Mouse (Mus musculus) kidney, adult 8-10 months (tissue): ENCODE measurements around the gene Ubqln4.

Experiments
- DNase-seq, 2 experiments: peaks; one replicate each; pipeline ENCODE4 v3.0.0; 2022

Gene Ubqln4

DNA sequence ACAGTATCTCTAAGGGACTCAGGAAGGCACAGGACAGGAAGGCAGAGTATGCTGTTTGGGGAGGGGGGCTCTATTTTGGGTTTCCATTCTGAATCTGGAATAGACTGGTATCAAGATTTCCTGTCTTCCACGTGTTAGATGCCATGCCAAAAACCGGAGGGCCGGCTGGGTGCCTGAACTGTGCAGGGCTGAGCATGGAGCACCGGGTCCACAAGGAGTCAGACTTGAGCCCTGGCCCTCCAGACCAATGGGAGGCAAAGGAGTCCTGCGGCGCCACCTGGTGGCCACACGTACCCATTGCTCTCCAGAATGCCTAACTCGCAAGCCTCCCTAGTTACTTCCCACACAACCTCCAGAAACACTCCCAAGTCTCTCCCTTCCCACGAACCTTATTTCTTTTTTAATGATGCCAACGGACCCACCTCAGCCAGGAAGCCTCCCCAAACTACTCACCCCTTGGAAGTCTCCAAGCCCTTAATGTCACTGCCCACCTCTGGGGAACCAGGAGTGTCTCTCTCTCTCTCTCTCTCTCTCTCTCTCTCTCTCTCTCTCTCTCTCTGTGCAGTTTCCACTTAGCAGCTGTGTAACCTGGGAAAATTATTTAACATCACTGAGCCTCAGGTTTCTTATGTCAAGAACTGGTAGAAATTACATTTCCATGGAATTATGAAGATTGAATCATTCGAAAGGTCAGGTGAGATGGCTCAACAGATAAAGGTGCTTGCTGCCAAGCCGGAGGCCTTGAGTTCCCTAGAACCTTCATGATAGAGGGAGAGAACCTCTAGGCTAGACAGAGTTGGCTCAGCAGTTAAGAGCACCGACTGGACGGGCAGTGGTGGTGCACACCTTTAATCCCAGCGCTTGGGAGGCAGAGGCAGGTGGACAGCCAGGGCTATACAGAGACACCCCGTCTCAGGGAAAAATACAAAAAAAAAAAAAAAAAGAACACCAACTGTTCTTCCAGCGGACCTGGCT lies 27.1 kb upstream of the Ubqln4 start:
- peak; percentile 87 to 89 for DNase-seq

DNA sequence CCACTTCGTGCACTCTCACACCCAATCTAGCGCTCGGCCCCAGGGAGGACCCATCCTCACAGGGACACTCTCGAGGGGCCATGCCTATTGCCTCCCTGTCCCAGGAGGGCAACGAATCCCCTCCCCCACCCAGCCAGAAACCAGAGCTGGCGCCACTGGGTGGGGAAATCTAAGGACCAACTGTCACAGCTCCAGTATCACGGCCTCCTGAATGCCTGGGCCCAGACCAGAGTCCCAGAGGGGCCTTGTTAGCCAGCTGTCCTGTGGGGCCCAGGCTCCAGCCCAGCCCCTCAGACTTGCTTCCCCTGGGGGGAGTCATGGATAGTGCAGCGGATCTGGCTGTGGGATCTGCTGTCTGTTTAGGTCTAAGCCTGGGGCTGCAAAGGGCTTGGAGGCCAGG lies 26.0 kb upstream of the Ubqln4 start:
- DNase-seq, result no peak

DNA sequence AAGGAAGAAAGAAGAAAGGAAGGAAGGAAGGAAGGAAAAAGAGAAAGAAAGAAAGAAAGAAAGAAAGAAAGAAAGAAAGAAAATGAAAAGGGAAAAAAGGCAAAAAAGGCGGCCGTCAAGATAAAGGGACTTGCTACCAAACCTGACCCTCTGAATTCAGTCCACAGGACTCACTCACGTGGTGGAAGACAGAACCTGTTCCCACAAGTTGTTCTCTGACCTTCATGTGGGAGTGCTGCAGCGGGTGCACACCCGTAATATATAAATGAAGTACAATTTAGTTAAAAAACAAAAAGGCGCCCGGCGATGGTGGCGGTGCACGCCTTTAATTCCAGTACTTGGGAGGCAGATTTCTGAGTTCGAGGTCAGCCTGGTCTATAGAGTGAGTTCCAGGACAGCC lies 24.9 kb upstream of the Ubqln4 start:
- DNase-seq, result no peak

DNA sequence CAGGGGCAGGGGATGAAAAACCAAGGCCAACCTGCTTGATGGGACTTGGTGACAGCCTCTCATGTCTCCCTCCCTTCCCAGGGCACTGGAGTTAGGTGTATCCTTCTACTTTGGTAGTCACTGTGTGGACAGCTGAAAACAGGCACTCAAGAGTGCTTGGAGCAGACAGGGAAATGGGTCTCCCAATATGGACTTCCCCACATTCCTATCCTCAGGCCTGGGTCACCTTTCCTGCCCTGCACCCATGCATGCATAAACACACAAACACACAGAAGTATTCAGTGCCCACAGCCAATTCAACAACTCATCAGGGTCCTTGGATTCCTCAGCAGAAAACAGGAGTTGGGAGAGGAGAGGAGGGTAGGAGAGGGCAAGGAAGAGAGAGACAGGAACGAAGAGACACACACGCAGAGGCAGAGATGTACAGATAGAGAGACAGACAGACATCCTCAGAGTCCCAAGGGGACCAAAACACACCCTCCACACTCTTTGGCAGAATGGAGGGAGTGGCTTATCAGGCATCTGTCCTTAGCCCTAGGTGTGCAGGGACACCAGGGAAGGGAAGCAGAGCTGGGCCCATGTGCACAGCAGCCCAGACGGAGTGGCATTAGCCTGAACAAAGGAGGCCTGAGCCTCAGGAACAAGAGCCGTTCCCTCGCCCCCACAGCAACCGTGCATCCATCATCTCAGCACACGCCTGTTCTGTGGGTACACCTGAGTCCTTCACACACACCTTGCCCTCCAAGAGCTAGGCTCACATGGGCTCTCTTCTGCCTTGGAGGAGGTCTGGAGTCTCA lies 24.2 kb upstream of the Ubqln4 start:
- no peak for DNase-seq

DNA sequence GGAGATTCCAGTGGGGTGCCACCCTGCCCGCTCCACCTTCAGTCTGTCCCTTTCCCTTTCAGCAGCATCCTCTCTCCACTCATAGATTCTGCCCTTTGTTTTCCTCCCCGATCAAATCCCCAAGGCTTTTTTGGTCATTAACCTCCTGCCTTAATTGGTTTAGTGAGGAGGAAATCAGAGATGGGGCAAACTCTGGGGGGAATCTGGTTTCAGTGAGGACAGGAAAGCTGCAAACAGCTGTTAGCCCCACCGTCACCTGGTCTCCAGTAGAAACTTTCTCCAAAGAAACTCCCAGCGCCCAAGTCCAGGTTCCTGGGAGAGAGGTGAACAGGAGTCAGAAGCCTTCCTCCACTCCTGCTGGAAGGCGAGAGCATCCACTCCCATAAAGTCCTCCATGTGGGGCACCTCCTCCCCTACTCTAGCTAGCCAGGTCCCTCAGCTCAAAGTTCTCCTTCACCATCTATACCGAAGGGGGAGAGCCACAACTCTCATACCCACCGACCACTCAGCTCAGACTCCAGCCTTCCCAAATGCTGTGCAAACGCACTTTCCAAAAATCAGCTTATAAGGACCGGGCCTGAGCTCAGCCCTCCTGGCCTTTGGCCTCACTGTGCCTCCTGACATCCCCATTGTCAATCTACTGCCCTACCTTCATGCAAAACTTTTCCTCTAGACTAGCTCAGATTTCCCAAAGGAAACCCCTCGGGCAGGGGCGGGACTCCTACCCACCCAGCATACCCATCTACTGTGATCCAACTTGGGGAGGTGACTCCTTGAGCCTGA lies 23.3 kb upstream of the Ubqln4 start:
- DNase-seq, result no peak

DNA sequence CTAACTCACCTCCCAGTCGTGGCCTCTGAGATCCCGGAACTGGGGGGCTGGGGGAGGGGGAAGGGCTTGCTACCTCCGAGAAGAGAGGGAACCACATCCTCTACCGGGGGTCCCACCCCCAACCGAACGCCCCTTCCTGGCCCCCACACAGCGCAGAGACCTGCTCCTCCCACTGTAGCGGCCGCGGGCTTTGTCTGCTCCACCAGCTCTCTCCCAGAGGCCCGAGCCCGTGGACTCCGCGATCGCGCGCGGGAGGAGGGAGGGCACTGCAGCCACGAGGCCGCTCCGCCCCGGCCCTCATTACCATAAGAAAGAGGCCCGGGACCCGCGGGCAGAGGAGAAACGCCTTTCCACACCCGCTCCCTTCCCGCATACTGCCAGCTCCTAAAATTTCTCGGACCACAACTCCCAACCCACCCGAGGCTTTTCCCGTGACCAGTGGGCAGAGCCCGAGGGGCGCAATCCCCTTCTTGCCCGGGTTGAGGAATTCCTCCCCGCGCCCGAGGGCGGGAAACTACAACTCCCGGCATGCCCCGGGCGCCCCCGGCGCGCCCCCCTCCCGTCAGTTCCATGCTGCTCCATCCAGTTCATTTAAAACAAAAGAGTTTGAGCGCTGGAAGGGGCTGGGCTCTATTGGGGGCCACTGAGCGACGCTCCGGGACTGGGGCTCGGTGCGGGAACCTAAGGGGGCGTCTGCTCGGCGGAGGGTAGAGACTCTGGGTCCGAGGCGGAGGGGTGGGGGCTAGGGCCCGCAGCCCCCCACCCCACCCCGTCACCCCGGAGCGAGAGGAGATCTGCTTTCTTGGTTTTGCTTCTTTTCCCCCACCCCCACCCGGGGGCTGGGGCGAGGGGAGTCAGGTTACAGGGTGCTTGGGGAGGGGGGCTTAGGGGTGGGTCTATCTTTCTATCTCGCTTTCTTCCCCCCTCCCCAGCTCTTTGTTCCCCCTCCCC lies 21.9 kb upstream of the Ubqln4 start:
- DNase-seq, result peak; percentile 76 to 86

DNA sequence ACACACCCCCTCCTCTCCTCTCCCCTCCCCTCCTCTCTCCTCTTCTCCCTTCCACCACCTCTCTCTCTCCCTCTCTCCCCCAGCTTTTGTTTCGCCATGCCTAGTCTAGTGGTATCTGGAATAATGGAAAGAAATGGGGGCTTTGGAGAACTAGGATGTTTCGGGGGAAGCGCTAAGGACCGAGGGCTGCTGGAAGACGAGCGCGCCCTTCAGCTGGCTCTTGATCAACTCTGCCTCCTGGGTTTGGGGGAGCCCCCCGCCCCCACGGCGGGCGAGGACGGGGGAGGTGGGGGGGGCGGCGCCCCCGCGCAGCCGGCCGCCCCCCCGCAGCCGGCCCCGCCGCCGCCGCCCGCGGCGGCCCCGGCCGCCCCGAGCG lies 21.3 kb upstream of the Ubqln4 start, which contains the start of gene Mex3a:
Gene Mex3a, plus strand, starts transcription at position 97 of the 376 bp plus-strand sequence.
- DNase-seq, result no peak

DNA sequence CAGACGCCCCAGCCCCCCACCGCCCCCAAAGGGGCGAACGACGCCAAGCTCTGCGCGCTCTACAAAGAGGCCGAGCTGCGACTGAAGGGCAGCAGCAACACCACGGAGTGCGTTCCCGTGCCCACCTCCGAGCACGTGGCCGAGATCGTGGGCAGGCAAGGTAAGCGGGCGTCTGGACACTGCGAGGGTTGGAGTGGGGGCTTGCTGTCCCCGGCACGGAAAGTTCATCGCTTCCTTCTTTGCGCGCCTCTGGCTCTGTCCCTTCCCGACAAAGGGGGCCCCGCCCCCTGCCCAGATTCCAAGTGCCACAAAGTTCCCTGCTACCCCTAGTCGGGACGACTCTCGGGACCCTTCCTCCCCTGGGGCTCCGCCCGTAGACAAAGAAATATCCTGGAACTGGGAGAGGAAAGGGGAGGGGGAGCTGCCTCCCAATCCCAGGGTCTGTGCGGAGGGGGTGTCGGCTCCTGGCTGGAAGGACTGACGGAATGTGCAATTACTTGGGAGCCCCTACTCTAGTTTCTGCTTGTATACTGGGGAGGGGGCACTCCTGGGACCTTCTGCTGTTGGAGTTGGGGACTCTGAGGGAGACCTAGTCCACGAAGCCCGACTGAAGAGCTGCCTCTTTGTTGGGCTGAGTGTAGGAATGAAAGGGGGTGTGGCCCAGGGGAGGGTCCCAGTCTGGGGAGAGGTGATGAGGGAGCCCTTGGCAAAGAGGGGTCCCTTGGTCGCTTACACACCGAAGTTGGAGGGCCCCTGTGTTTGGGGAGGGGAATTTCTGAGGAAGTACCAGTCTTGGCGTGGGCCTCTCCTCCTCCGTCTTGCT lies 20.7 kb upstream of the Ubqln4 start:
- no peak for DNase-seq

DNA sequence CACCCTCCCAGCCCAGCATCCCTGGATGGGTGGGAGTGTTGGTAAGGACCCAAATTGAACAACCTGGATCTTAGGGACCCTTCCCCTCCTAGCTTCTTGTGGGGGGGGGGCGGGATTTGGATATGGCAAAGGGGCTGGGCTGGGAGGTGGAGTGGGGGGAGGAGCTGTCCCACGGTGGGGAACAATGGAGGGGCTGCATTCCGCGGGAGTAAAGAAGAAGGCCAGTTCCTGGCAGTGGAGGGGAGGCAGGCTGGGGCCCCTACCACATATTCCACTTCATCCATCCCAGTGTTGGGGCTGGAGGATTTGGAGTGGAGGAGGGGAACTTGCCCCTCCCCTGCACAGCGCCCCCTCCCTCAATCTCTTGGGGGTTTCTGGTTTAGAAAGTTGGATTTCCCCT lies 19.9 kb upstream of the Ubqln4 start:
- no peak for DNase-seq

DNA sequence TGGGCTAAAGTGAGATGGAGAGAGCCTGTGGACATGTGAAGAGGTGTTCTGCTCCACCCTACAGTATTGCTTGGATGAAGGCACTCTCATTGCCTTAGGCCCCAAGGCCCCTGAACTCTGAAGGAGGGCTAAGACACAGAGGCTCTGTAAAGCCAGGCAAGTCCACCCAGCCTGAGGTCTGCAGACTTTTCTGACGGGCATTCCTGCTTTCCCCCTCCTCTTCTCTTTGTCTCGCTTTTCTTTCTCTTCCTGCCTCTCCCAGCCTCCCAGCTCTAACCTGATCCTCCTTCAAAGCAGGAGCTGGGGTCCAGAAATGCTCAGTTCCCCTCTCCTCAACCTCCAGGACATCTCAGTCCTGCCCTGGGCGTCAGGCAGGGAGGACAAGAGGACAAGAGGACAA lies 18.6 kb upstream of the Ubqln4 start:
- no peak for DNase-seq

DNA sequence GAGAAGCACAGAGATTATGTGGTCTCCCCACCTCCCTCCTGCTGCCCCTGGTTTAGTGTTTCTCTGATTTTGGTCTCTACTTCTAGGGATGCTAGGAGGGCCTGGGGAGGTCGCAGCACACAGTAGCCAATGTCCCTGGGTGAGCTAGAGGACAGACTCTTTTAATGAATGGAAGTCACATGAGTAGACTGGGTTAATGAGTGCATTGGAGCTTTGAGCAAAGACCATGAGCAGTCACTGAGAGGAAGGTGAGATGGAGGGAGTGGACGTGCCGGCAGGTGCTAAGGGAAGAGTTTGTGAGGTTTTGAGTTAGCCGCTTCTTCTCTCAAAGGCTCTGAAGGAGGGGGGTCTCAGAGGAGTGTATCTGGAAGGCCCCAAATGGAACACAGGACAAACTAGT lies 18.0 kb upstream of the Ubqln4 start:
- no peak for DNase-seq

DNA sequence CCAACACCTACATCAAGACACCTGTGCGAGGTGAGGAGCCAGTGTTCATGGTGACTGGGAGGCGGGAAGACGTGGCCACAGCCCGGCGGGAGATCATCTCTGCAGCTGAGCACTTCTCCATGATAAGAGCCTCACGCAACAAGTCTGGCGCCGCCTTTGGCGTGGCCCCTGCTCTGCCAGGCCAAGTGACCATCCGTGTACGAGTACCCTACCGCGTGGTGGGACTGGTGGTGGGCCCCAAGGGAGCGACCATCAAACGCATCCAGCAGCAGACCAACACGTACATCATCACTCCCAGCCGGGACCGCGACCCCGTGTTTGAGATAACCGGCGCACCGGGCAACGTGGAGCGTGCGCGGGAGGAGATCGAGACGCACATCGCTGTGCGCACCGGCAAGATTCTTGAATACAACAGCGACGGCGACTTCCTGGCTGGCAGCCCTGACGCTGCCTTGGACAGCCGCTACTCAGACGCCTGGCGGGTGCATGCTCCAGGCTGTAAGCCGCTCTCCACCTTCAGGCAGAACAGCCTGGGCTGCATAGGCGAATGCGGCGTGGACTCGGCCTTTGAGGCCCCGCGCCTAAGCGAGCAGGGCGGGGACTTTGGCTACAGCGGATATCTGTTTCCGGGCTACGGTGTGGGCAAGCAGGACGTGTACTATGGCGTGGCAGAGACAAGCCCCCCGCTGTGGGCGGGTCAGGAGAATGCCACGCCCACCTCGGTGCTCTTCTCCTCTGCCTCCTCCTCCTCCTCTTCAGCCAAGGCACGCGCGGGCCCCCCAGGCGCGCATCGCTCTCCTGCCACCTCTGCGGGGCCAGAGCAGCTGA lies 17.2 kb upstream of the Ubqln4 start:
- DNase-seq, result peak; percentile 80

DNA sequence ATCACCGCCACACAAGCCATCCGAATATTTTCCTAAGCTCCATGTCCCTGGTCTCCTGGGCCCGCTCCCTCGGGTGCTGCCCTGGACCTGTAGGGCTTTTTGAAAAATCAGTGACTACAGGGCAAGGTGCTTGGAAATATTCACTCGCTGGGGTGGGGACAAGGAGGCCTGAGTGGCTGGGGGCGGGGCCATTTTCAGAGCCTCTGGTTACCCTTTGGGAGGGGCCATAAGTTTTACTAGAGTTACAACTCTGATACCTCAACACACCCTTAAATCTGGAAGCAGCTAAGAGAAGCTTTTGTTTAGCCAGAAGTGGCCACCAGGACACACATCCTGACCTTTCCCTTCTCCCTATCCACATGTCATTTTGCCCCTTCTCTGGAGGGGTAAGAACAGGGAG lies 16.4 kb upstream of the Ubqln4 start:
- DNase-seq, result no peak

DNA sequence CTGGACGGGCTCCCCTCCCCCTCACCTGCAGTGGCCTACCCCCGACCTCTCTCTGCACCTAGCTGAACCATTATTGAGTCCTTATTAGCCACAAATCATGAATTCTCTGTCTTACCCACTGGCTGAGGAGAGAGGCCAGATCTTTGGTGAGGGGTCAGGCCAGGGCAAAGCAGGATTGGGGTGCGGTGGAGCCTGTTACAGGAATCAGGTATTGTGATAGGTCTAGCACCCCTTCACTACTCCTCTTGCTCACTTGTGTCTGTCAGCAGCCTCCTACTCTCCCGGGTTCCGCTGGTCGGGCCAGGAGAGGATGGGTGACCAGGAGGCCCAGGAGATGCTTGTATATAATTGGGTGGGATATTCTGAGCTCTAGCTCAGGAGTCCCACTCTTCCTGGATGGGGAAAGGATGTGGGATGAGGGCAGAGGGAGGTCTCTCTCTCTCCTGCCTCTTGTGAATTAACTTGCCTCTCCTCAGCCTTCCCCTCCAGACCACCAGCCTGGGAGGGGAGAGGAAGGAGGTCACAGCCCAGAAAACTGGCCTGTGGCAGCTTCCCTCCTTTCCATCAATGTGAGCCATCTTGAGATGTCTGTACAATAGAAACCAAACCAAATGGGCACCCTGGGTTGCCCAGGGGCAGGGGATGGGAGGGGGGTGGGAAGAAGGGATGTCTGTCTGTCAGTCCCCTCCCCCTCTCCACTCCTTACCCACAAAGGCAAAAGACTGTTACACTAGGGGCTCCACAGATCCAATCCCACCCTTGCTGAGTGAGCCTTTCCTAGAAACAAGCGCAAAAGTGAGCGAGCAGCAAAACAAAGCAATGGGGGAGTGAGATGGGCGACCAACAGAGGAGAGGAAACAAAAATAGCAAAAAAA lies 15.1 kb upstream of the Ubqln4 start:
- no peak for DNase-seq

DNA sequence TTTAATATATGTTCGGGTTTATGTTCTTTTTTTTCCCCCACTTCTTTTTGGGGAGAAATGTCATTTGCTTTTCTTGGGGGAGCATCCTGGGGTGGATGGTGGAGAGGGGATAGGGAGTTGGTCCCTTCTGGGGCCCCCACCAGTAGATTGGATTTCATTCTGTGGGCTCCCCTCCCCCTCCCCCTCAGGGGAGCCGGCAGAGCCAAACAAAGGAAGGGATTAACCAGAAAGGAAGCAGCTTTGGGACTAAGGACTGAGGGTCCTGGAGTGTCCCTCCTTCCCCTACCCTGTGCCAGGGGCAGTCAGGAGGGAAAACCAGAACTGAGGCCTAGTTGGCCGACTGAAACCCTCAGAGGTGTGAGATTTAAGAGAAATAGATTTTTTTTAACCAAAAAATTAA lies 14.2 kb upstream of the Ubqln4 start:
- no peak for DNase-seq

DNA sequence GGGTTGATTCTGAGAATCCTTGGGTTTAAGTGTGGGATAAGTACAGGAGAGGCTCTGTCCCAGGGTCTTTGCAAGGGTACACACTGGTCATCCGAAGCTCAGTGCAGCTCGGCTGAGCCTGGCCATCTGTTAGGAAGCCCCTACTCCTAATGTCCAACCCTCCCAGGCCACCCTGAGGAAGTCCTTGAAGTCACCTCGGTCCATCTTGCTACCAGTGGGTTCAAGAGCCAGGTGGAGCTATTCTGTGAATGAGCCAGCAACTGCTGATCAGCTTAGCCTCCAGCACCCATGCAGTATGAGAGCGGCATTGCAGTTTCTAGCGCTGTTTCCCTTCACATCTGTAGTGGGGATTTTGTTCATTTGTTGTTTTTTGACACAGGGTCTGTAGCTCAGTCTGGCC lies 13.5 kb upstream of the Ubqln4 start:
- DNase-seq, result no peak

DNA sequence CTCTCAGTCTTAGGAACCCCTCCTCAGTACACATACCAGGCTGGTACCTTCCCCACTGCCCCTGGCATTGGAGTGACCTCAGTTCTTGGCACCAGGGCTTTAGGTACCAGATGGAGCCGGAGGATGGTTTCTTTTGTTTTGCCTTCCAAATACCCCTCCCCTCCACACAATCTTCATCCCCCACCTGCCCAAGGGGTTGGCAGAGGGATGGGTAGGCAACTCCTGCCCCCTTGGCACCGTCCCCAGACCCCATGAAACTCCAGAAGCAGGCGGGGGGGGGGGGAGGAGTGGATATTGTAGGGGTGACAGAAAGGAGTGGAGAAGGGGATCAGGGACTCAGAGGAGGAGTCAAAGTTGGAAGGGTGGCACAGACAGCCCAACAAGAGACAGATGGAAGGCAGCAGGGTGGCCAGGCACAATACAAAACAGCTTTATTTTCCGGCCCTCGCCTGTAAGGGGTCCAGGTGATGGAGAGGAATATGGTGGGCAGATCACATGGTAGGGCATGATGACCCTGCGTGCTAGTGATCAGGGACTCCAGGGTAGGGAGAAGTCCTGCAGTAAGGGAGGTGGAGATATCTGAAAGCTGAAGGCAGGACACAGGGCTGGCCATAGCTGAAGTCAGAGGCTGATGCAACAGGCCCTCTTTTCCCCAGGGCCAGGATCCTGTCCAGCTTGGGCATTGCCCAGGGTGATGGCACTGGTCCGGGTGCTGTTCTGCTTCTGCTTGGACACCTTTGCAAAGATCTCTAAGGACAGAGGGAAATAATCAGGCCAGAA lies 11.7 kb upstream of the Ubqln4 start:
- DNase-seq, result no peak

DNA sequence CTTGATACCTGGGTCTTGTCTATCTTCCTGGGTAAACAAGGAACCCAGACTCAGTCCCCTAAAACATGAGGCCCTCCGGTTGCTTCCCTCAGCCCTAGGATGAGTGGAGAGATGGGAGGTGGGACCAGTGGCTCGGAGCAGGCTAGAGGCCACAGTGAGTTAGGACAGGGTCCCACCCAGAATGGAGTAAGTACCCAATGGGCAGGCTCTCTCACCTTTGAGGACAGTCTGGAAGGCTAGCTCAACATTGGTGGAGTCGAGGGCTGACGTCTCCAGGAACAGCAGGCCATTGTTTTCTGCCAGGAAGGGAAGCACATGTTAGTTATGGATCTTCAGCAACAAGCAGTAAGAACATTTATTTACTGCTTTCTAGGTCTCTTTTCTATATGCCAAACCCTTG lies 11.1 kb upstream of the Ubqln4 start:
- DNase-seq, result no peak
